Mouse (Mus musculus) heart, postnatal 0 days (tissue): ENCODE data around the gene Hist1h1a. TPM values are rescaled to one million over a fixed set of nuclear protein-coding genes. Genes with fewer than 3 reads are reported as not detected.
"Not testable (repeated sequence)": the region's sequence is repeated elsewhere in the genome, so short reads cannot be mapped to it uniquely, and the experiment has no call there.

Experiments used
- ATAC-seq: fragments of 200-750 bp; cut with Nextera tagmentation; 2 replicates; pipeline ENCODE4 v1.8.0; 2017; ENCODE audit warnings: low read depth, moderate number of reproducible peaks, moderate library complexity; ENCODE audit not compliant: insufficient read depth
- DNase-seq: peaks from one replicate; pipeline ENCODE4 v3.0.0-alpha.2; 2016; ENCODE audit warnings: low spot score
- H3K27ac ChIP-seq: fragments of 300-500 bp; sonication (generic); 2 replicates; pipeline ENCODE4 v1.5.1; 2014; ENCODE audit warnings: low read depth, mild to moderate bottlenecking
- H3K27me3 ChIP-seq: fragments of 300-500 bp; sonication (generic); 2 replicates; pipeline ENCODE4 v1.6.1; 2014; ENCODE audit warnings: low read length, mixed read lengths; ENCODE audit not compliant: control insufficient read depth, insufficient read depth
- H3K36me3 ChIP-seq: fragments of 300-500 bp; sonication (generic); replicated peaks from 2 replicates; pipeline ENCODE4 v1.6.1; 2014; ENCODE audit warnings: low read length, mixed read lengths; ENCODE audit not compliant: control insufficient read depth, insufficient read depth
- H3K4me1 ChIP-seq: fragments of 300-500 bp; sonication (generic); 2 replicates; pipeline ENCODE4 v1.6.1; 2014; ENCODE audit warnings: antibody characterized with exemption; ENCODE audit not compliant: control insufficient read depth, insufficient read depth
- H3K4me2 ChIP-seq: fragments of 300-500 bp; sonication (generic); 2 replicates; pipeline ENCODE4 v1.6.1; 2014; ENCODE audit warnings: low read depth, mild to moderate bottlenecking, low read length, moderate library complexity
- H3K4me3 ChIP-seq: fragments of 300-500 bp; sonication (generic); 2 replicates; pipeline ENCODE4 v1.5.1; 2014; ENCODE audit warnings: low read depth, low read length
- H3K9ac ChIP-seq: fragments of 300-500 bp; sonication (generic); replicated peaks from 2 replicates; pipeline ENCODE4 v1.6.1; 2014; ENCODE audit warnings: low read depth, low read length, mixed read lengths
- H3K9me3 ChIP-seq: fragments of 300-500 bp; sonication (generic); replicated peaks from 2 replicates; pipeline ENCODE4 v1.6.1; 2016; ENCODE audit warnings: low read length; ENCODE audit not compliant: control insufficient read depth
- CTCF ChIP-seq: IDR thresholded peaks from 2 replicates; pipeline ENCODE4 v1.5.1; 2016; ENCODE audit warnings: antibody characterized with exemption, control low read depth, low read depth
- EP300 ChIP-seq: IDR thresholded peaks from 2 replicates; pipeline ENCODE4 v1.6.1; 2016; ENCODE audit warnings: antibody characterized with exemption, low read depth
- WGBS: fragments of 180-500 bp; shearing (Covaris S2); extraction: QIAGEN DNeasy Blood & Tissue Kit; methylation state at CpG from one replicate; pipeline ENCODE4 v1.1.7; 2014; 5-methylcytosine and 5-hydroxymethylcytosine counted together
- polyA plus RNA-seq: library from polyadenylated mRNA; unstranded; fragments of >200 nt; fragmentation: Nextera tagmentation; extraction: Ambion mirVana; gene quantifications from 2 replicates; pipeline ENCODE4 v1.2.1, GENCODE M21; 2015
- total RNA-seq: library from RNA; depleted of rRNA; stranded (reverse); fragments of >200 nt; gene quantifications from 2 replicates; pipeline ENCODE4 v1.2.3, GENCODE M21; 2014; ENCODE audit warnings: low replicate concordance; rRNA removed

Gene Hist1h1a
- total RNA-seq: 261 and 272 TPM in 2 replicates
- 0.81 and 0.82 TPM in 2 replicates for polyA plus RNA-seq

- Histone ChIP-seq H3K4me3 (peak within 1 kb of the TSS; percentile 48), H3K36me3 (no peaks in the 10 kb centered on the region), H3K27ac (peak within 1 kb of the TSS; percentile 95), H3K4me2 (peak within 1 kb of the TSS; percentile 71), H3K9ac (peak within 1 kb of the TSS; percentile 66), H3K27me3 (no peaks in the 10 kb centered on the region), H3K4me1 (peaks cover 22% of the 10 kb centered on the region), H3K9me3 (no peaks in the 10 kb centered on the region)
- 3% methylated on average over 34 of the region's 34 CpGs for WGBS
- peak; percentile 95 for DNase-seq
- TF ChIP-seq CTCF (no peak), EP300 (no peak; the same call in 1 of the 2 replicates)
- peak; percentile 59 for ATAC-seq
These were observed at the start of gene Hist1h1a for GRCm38 (mm10) chr13:23763586-23764323. Hist1h1a (plus strand) TSS chr13:23763666.

GRCm38 (mm10) chr13:23716261-23717042, 47.0 kb upstream of the Hist1h1a start:
- Histone ChIP-seq H3K9me3 (no peaks in the 10 kb centered on the region), H3K4me1 (peaks cover 5% of the 10 kb centered on the region; the same call in 1 of the 2 replicates), H3K9ac (no peak overlapping the region), H3K4me3 (no peak overlapping the region), H3K4me2 (no peak overlapping the region), H3K36me3 (no peaks in the 10 kb centered on the region), H3K27me3 (no peaks in the 10 kb centered on the region), H3K27ac (peak overlapping the region; percentile 36)
- 0 out of 2 replicates have a peak, but pooled peaks have one; percentile 27 for ATAC-seq
- TF ChIP-seq EP300: no peak
- TF ChIP-seq CTCF: no peak
- no peak for DNase-seq
- WGBS: 40% methylated on average over 5 of the region's 5 CpGs

- DNase-seq (no peak), ATAC-seq (no peak)
- peaks cover 5% of the 10 kb centered on the region; the same call in 1 of the 2 replicates for H3K4me1 ChIP-seq
- H3K9ac ChIP-seq: no peak overlapping the region
- no peak for TF ChIP-seq CTCF
- TF ChIP-seq EP300: no peak
- no peak overlapping the region for H3K4me3 ChIP-seq
- no peaks in the 10 kb centered on the region for H3K36me3 ChIP-seq
- H3K27ac ChIP-seq: 0 out of 2 replicates have a peak overlapping the region, but pooled peaks have one; percentile 36
- H3K27me3 ChIP-seq: no peaks in the 10 kb centered on the region
- no peaks in the 10 kb centered on the region for H3K9me3 ChIP-seq
- WGBS: 44% methylated on average over 11 of the region's 11 CpGs
- no peak overlapping the region for H3K4me2 ChIP-seq
These were observed 46.3 kb upstream of the Hist1h1a start for GRCm38 (mm10) chr13:23717176-23717575.

- not testable (repeated sequence) for H3K9ac ChIP-seq, H3K27me3 ChIP-seq, H3K36me3 ChIP-seq, DNase-seq, H3K9me3 ChIP-seq, H3K4me1 ChIP-seq, ATAC-seq, H3K4me2 ChIP-seq, H3K4me3 ChIP-seq
- 0 out of 2 replicates have a peak overlapping the region, but pooled peaks have one; percentile 36 for H3K27ac ChIP-seq
- 24% methylated on average over 2 of the region's 2 CpGs for WGBS
These were observed 45.7 kb upstream of the Hist1h1a start for GRCm38 (mm10) chr13:23717593-23718245.

GRCm38 (mm10) chr13:23724239-23724638, 39.2 kb upstream of the Hist1h1a start:
- Histone ChIP-seq H3K27me3 (no peaks in the 10 kb centered on the region), H3K4me2 (no peak overlapping the region), H3K27ac (no peak overlapping the region), H3K9ac (no peak overlapping the region), H3K4me1 (0 out of 2 replicates have a peak, but pooled peaks cover 8% of the 10 kb centered on the region), H3K9me3 (no peaks in the 10 kb centered on the region), H3K36me3 (no peaks in the 10 kb centered on the region), H3K4me3 (no peak overlapping the region)
- ATAC-seq (no peak), DNase-seq (no peak)
- TF ChIP-seq CTCF (no peak), EP300 (no peak)
- WGBS: 56% methylated on average over 4 of the region's 4 CpGs
